Comparison of ENCODE assay signal across 9 mouse cellular contexts in genomic region chr4:45513340-45513739, GRCm38 (mm10). TPM values are rescaled to one million over a fixed set of nuclear protein-coding genes. Genes with fewer than 3 reads are reported as not detected.
DNase-seq lines count a peak whose midpoint lies in the region; ATAC-seq and TF ChIP-seq lines count a peak whose summit lies in the region.
"Had no signal": no experiment of that assay in that cellular context is flagged by ENCODE, and none has a peak within 500 bp of the region (broad histone marks: within the 10 kb centered on the region; RNA-seq: fewer than 3 reads in every experiment).

No protein-coding gene starts in this region.

- ATAC-seq in embryonic facial prominence, embryonic 15.5 days (ENCODE audit: insufficient number of reproducible peaks, low FRiP score, low TSS enrichment, low read depth), result no peak
- ATAC-seq in intestine, embryonic 16.5 days, result peak; percentile 43
- no peak for ATAC-seq in neural tube, embryonic 13.5 days (ENCODE audit: low read depth)

- no peak overlapping the region for H3K4me3 ChIP-seq in liver, adult 2 months (ENCODE audit: insufficient read depth, low read depth, low read length)
- no peak overlapping the region for H3K4me3 ChIP-seq in embryonic facial prominence, embryonic 15.5 days (replicated peaks)
- no peak overlapping the region for H3K4me3 ChIP-seq in intestine, embryonic 16.5 days (ENCODE audit: low read length)
- H3K4me3 ChIP-seq in neural tube, embryonic 13.5 days, result no peak overlapping the region

- no peaks in the 10 kb centered on the region for H3K9me3 ChIP-seq in embryonic facial prominence, embryonic 15.5 days (replicated peaks)
- no peaks in the 10 kb centered on the region for H3K9me3 ChIP-seq in intestine, embryonic 16.5 days (ENCODE audit: control insufficient read depth, low read length)
- H3K9me3 ChIP-seq in neural tube, embryonic 13.5 days, result no peaks in the 10 kb centered on the region

- H3K9ac ChIP-seq in liver, adult 2 months (ENCODE audit: low read depth, low read length), result peak overlapping the region; percentile 48
- H3K9ac ChIP-seq in embryonic facial prominence, embryonic 15.5 days, result no peak overlapping the region
- H3K9ac ChIP-seq in intestine, embryonic 16.5 days (ENCODE audit: low read depth, low read length), result 0 out of 2 replicates have a peak overlapping the region, but pooled peaks have one; percentile 18
- H3K9ac ChIP-seq in neural tube, embryonic 13.5 days, result peak overlapping the region; percentile 45

- TF ChIP-seq POLR2A in liver, adult 2 months (IDR thresholded peaks at IDR 0.05; ENCODE audit: extremely low read depth, insufficient read depth, low read length), result no peak

- TF ChIP-seq CTCF in liver, adult 2 months (IDR thresholded peaks at IDR 0.05; ENCODE audit: low read depth, low read length), result no peak

- H3K4me2 ChIP-seq in embryonic facial prominence, embryonic 15.5 days (replicated peaks), result peak overlapping the region; percentile 32; the same call in 1 of the 2 replicates
- peak overlapping the region; percentile 34; the same call in 1 of the 2 replicates for H3K4me2 ChIP-seq in intestine, embryonic 16.5 days (ENCODE audit: low read depth, low read length)
- peak overlapping the region; percentile 39 for H3K4me2 ChIP-seq in neural tube, embryonic 13.5 days

- no peaks in the 10 kb centered on the region for H3K27me3 ChIP-seq in liver, adult 2 months (ENCODE audit: control insufficient read depth, insufficient read depth, low read length)
- H3K27me3 ChIP-seq in embryonic facial prominence, embryonic 15.5 days, result no peaks in the 10 kb centered on the region
- H3K27me3 ChIP-seq in intestine, embryonic 16.5 days (replicated peaks; ENCODE audit: control insufficient read depth, insufficient read depth, low read length), result no peaks in the 10 kb centered on the region
- H3K27me3 ChIP-seq in neural tube, embryonic 13.5 days, result peaks cover 10% of the 10 kb centered on the region

- peak; percentile 80 for DNase-seq in liver, adult 2 months (ENCODE audit: extremely low read depth, low read depth, low spot score)
- DNase-seq in liver, result no peak
- DNase-seq in left cerebral cortex, adult 11 months (ENCODE audit: low spot score), result no peak
- no peak for DNase-seq in right cerebral cortex, adult 2 months (ENCODE audit: low spot score in 2 of 2)
- DNase-seq in embryo, embryonic 10.5 days (ENCODE audit: low spot score), result no peak
- DNase-seq: right cerebral cortex, adult 18-20 months had no signal

- no peaks in the 10 kb centered on the region for H3K36me3 ChIP-seq in liver, adult 2 months (ENCODE audit: control insufficient read depth, insufficient read depth, low read length)
- no peaks in the 10 kb centered on the region for H3K36me3 ChIP-seq in embryonic facial prominence, embryonic 15.5 days
- H3K36me3 ChIP-seq in intestine, embryonic 16.5 days (ENCODE audit: control insufficient read depth, insufficient read depth, low read length), result no peaks in the 10 kb centered on the region
- H3K36me3 ChIP-seq in neural tube, embryonic 13.5 days, result no peaks in the 10 kb centered on the region

- H3K27ac ChIP-seq in liver, adult 2 months (replicated peaks; ENCODE audit: insufficient read depth, low read depth, low read length), result peak overlapping the region; percentile 76
- peak overlapping the region; percentile 71 for H3K27ac ChIP-seq in embryonic facial prominence, embryonic 15.5 days (replicated peaks)
- H3K27ac ChIP-seq in intestine, embryonic 16.5 days (ENCODE audit: low read length), result peak overlapping the region; percentile 75
- peak overlapping the region; percentile 64 for H3K27ac ChIP-seq in neural tube, embryonic 13.5 days (replicated peaks)

- peaks cover 69% of the 10 kb centered on the region for H3K4me1 ChIP-seq in liver, adult 2 months (ENCODE audit: control insufficient read depth, insufficient read depth, low read length)
- peaks cover 72% of the 10 kb centered on the region for H3K4me1 ChIP-seq in embryonic facial prominence, embryonic 15.5 days
- peaks cover 51% of the 10 kb centered on the region for H3K4me1 ChIP-seq in intestine, embryonic 16.5 days (ENCODE audit: control insufficient read depth, insufficient read depth, low read length)
- H3K4me1 ChIP-seq in neural tube, embryonic 13.5 days (replicated peaks), result peaks cover 51% of the 10 kb centered on the region

- WGBS in liver, adult 2 months, result 4% methylated on average over 2 of the region's 2 CpGs
- 54% methylated on average over 2 of the region's 2 CpGs for WGBS in embryonic facial prominence, embryonic 15.5 days
- WGBS in intestine, embryonic 16.5 days, result 59% methylated on average over 2 of the region's 2 CpGs
- 72% methylated on average over 2 of the region's 2 CpGs for WGBS in neural tube, embryonic 13.5 days

- H3K79me2 ChIP-seq in liver, adult 2 months (ENCODE audit: control insufficient read depth, insufficient read depth, low read length), result peaks cover 80% of the 10 kb centered on the region

RNA-seq across cellular contexts. Expression of gene Shb, which starts 18.9 kb away (rescaled TPM):
- total RNA-seq in liver, adult 2 months (2014; rRNA removed), result 16.1 and 17.1 TPM in 2 replicates
- 42.1 and 65.7 TPM in 2 replicates for polyA plus RNA-seq in liver, adult 2 months (2012; rRNA removed)
- polyA plus RNA-seq in embryonic facial prominence, embryonic 15.5 days (2015; fragmentation: Nextera tagmentation; extraction: Ambion mirVana), result 9.1 and 9.9 TPM in 2 replicates
- 1.5 and 2.7 TPM in 2 replicates for polyA plus RNA-seq in intestine, embryonic 16.5 days (2015; fragmentation: Nextera tagmentation; extraction: Ambion mirVana)
- polyA plus RNA-seq in neural tube, embryonic 13.5 days (2015; fragmentation: Nextera tagmentation; extraction: Ambion mirVana), result 4.0 and 4.2 TPM in 2 replicates
